Mouse (Mus musculus) thymus, postnatal 4 days (tissue): ENCODE data around the gene Otub1.
A peak's percentile ranks its signal among the peaks of the same experiment; 100 is the strongest.

Source experiments
- DNase-seq: peaks from one replicate; pipeline ENCODE4 v3.0.0; 2021

Otub1 gene

DNA sequence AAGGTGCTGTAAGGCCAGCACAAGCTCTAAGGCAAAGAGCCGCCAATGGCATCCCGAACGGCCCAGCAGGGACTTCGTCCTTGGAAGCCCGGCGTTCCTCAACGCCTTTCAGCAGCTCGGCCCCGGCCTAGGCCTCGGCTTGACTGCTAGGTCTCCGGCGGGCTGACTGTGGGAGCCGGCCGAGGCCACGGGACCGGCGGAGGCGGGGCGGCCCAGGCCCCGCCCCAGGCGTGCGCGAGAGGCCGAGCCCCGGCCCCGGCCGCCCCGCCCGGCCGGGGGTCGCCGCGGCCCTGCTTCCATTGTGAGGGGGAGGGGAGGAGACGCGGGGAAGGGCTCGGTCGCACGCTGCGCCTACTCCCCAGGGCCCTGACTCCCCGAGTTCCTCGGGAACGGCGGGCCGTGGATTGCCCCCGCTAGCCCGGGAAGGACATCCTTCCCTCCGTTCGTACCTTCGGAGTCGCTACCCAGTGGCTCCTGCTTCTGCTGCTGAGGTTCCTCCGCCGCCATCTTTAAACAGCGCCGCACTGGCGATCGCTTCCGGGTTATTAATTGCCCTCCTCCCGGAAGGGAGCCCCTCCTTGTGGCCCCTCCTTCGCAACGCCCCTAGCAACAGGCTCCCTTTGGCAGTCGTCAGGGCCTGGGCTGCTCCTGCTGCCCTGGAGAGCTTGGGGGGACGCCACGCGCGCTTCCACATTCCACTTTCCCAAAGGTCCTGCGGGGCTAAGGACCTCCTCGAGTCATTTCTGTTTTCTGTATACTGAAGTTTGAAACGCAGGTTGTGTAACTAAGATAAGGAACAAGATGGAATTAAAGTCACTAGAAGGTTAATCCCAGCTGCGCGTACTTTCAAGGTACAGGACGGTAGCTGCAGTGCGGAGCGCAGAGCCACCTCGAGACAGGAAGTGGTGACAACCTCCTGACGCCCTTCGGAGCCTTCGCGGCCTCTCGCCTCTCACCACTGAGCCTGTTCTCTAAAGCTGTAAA lies at the start of gene Otub1:
TSS of gene Otub1 (minus strand) at position 564 of the 984 bp plus-strand sequence.
- DNase-seq = peak; percentile 93

DNA sequence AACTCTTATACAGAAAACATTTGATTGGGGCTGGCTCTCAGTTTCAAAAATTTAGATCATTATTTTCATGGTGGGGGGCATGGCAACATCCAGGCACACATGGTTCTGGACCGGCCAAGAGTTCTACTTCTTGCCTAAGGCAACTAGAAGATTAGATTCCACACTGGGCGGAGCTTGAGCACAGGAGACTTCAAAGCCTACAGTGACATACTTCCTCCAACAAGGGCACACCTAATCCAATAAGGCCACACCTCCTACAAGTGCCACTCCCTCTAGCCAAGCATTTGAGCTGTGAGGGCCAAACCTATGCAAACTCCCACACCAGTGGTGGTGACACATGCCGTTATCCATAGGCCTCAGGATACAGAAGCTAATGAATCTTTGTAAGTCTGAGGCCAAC lies 39.9 kb upstream of the Otub1 start:
- DNase-seq = no peak

DNA sequence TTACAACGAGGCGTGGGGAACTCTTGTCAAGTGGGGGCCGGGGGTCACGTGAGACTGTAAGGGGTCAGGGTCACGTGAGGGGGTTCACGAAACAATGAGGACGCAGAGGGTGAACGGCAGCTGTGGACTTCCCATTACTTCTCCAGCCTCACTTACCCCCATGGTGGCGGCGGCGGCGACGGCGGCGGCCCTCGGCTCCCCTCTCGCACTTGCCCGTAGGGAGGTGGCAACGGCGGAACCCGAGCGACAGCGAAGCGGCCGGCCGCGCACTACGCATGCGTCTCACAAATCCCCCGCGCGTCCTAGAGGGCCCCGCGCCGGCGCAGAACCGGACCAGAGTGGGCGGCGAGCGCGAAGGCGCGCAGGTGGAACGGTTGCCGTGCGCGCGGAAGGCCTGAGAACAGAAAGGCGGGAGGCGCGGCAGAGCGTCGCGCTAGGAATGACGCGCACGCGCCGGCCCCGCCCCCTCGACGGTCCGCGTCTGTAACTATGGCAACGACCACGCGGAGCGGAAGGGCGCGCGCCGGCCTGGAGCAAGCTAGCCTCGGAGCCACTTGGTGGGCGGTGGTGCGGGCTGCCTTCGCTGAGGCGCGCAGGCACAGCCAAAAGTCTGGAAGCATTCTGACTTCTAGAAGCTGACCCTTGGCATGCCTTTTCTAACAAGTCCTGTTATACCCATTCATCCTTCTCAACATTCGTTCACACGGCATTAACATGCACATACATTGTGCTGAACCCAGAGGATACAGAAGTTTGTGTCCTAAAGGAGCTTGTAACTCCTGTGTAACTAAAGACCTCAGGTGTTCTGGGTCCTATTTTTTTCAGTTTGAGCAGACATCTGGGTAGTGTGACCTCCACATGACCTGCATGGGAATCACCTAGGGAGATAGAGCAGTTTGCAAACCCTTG lies 34.9 kb upstream of the Otub1 start, which contains the start of gene Naa40:
TSS of gene Naa40 (minus strand) at position 402 of the 909 bp plus-strand sequence.
- peak; percentile 98 for DNase-seq

DNA sequence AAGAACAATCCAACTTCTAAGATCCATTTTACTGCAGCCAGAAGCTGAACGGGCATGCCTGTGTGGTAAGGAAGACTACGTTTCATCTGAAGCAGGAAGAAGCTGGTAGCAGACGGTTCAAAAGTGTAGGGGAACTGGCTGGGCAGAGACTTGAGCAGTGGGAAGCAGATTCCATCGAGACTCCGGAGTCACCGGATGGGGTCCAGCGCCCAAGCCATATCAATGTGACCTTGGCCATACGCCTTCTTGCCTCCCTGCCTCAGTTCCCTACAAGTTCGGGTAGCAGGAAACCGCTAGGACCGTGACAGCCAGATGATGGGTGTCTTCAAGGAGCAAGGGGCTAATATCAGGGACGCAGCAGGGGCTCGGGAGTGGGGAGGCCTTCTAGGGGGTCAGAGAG lies 34.2 kb upstream of the Otub1 start:
- DNase-seq = no peak

DNA sequence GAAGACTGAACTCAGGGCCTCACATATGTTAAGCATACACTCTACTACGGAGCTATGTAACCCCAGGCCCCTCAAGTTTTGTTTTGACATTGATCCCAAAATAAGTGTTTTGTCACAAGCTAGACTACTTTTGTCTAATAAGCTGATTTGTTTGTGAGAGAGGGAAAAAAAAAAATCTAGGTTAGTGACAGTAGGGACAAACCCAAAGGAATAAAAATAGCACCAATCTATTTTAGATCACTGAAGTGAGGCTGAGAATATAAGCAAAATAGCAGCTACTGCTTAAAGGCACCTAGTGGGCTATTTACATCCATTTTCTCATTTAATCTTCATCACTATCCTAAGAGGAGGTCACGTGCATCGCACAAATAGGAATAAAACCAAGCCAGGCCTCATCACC lies 33.5 kb upstream of the Otub1 start:
- no peak for DNase-seq

DNA sequence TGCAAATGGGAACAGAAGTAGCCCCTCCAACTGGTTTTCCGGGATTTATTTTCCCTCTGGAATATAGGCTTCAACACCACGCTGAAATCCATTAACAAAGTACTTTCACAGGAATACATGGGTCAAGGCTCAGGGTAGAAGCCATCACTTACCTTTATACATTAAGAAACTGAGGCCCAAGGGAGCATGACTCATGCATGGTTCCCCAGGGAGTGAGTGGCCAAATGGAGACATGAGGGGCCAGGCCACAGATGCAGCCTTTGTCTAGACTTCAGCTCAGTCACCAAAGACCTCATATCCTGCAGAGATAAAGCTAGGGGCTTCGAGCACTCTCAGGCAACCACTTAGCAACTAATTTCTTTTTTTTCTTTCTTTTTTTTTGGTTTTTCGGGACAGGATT lies 30.6 kb upstream of the Otub1 start:
- no peak for DNase-seq

DNA sequence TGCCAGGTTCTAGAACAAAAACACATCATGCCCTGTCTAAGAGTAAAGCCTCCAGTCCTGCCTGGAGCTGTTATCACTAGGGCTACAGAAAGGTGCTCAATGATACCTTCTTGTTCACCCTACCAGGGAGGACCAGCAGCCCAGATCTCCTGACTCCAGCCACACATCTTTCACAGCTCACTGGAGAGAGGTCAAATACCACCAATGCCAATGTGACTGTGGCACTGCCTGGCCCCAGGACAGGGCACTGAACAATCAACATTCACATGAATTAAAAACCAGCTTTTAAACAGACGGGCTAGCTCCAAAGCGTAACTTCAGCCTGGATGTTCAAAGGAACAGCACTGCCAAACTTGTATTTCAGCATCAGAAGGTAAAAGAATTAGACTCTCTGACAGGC lies 29.9 kb upstream of the Otub1 start:
- DNase-seq = no peak

DNA sequence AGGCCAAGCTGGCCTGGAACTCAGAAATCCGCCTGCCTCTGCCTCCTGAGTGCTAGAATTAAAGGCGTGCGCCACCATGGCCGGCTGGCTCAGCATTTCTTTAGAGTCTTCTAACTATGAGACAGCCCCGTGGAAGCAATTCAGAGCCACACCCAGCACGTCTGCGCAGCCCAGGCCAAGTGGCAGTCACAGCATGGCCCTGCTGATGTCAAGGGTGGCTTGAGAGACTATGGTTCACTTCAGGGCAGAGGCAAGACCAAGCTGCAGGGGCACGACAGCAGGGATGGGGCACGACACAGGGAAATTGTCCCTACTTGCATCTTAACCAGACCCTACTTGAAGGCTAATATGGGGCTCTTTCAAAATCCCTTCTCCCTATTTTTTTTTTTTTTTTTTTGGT lies 29.3 kb upstream of the Otub1 start:
- no peak for DNase-seq

DNA sequence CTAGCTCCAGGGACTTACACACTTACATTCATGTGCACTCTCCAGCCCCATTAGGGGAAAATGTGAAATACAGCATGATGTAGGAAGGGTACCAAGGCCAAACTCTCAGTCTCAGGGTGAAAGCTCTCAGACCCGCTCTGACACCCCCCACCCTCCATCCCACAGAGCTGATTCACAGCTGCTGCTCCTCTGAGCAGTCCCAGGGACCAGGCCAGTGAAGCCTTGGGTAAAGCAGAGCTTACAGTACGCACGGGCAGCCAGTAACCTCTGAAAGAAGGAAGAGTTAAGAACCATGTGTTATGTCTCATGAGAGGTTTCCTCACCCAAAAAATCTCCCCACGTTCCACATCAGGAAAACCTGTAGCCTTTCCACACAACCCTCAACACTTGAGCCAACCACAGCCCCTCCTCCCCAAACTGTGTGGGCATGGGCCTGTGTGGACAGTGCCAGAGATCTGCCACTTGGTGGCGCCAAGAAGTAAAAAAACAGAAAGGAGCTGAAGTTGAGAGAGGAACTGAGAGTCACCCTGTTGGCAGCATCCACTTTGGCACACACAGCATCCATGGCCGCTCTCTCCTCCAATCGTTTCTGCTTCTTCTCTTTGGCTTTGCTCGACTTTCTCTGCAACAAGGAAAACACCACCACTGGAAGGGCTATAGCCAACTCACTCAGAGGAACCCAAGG lies 28.6 kb upstream of the Otub1 start:
- DNase-seq = peak; percentile 88

DNA sequence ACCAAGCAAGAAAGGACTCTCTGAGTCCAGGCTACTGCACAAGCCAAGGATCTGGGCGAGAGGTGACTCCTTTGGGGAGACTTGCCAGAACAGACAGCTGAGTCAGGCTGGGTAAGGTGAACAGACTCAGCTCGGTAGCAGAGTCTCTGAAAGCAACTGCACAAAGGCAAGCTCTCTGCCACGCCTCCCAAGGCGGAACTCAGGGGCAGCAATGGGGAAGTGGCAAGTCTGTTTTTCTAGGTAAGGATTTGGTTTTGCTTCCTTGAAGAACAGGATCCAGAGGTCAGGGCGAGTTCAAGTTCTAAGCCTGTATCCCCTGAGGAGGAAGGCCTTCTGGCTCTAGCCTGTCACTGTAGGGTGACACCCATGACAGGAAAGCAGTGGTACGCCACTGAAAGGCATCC lies 20.4 kb upstream of the Otub1 start:
- DNase-seq = no peak

DNA sequence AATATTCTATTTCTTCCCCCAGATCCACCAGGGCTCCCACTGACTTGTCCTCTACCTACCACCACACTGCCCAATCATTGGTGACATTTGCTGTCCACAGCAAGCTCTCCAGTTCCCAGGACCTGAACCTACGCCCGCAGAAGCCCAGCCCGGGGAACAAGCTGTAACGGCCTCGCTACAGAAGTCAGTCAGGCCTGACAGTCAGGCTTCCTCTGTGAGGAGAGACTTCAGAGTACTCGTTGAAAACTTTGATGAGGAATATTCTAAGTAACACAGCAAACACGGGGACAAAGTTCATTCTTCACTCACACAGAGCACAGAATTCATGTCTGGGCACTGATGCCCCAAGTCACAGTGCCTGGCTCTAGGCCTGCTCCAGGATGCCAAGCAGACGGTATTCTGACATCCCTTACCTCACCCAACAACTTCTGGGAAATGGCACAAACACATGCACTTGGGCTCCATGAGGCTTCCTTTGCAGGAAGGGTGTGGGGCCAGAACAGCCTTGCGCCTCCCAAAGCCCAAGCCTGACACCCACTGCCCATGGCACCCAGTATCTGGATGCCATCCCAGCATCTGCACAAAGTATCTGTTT lies 19.1 kb upstream of the Otub1 start:
- no peak for DNase-seq

DNA sequence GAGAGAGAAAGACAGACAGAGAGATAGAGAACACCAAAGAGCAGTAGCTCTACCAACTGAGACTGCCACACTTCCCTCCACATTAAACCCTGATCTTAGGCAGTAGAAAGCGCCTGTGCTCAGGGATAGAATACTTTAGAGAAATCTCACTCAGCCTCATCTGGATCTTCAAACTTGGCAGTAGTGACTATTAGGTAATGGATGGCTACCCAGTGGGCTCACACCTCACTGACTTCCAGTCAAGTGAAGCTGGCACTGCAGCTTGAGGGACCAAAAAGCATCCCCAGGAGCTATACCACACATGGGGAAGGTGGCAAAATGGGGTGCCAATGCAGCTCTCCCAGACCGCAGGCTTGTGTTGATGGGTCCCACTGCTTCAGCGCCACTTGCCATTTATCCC lies 18.1 kb upstream of the Otub1 start:
- DNase-seq = no peak

DNA sequence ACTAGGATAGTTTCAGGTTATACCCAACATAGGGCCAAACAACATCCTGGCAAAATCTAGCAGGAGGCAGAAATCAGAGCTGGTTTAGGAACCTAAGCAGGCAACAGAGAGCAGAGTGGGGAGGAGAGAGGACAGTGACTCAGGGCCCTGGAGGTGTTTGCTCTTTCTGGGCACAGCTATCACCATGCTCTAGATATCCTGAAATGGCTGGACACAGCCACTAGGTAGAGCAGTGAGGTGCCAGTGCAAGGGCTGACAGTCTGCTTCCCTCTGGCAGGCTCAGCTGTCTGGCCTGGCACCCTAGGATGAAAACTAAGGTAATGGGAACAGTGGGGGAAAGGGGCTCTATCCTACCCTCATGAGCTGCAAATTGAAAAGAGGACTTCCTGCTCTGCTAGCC lies 17.4 kb upstream of the Otub1 start:
- no peak for DNase-seq

DNA sequence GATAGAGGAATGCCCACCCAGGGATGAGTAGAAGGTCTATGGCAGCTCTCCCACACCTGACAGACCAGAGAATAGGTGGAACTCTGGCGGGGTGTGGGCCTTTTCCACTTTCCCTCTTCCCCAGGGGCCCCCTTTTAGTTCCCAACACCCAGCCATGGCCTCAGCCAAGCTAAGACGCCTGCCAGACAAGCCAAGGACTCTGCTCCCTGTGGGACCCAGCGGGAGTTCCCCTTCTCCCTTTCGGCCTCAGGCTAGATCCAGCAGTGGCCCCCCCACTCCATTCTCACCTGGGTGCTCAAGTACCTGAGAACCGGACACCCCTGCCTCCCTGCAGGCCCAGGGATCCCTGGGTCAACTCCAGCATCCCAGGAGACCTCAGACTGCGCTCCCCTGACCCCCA lies 16.1 kb upstream of the Otub1 start:
- no peak for DNase-seq

DNA sequence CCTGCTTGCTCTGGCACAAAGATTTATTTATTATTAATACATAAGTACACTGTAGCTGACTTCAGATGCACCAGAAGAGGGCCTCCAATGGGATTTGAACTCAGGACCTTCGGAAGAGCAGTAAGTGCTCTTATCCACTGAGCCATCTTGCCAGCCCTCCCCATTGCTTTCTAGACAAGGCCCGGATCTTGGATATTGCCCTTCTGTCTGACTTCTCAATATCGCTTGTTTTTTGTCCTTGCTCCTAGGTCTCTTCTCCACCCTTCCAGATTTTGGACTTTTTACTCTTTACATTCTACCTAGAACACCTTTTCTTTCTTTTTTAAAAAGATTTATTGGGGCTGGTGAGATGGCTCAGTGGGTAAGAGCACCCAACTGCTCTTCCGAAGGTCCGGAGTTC lies 12.6 kb upstream of the Otub1 start:
- no peak for DNase-seq

DNA sequence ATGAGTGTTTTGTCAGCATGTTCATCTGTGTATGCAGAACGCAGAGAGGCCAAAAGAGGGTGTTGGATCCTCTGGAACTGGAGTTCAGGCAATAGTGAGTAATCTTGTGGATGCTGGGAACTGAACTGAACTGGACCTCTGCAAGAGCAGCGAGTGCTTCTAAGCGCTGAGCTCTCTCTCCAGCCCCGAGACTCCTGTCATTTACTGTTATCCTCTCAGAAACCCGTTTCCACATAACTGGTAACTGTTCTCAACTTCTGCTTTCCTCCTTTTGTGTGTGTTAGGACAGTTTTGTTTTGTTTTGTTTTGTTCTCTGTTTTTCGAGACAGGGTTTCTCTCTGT lies 11.8 kb upstream of the Otub1 start:
- DNase-seq = no peak

DNA sequence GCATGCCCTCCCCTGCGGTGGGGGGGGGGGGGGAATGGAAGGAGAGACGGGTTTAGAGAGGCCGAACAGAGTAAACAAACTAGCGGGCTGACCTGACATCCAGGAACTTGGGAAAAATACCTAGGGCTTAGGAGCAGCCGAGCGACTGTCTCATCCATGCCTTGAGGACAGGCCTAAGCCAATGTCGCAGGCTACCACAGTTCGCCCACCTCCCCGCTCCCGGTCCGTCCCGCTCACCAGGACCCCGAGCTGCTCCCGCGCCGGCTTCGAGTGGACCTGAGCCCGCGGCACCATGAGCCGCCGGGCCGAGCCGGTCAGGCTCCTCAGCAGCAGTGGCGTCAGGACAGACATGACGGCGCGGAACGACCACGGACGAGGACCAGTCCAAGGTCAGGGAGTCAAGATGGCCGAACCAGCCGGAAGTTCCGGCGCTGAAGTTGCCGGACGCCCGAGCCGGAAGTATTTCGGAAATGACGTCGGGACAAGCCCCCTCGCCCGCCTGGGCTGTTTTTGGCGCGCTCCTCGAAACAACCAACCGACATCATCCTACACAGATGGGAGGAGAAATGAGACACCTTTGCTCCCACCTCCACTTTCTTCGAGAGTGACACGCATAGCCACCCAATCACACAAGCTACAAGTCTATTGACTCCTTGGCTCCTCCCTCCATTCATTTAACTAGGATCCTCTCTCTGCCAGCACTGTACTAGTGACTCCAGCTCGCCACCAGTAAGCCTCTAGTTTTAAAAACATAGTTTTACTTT lies 11.2 kb upstream of the Otub1 start, which contains the start of gene Cox8a:
TSS of gene Cox8a (minus strand) at position 455 of the 764 bp plus-strand sequence.
- peak; percentile 88 for DNase-seq

DNA sequence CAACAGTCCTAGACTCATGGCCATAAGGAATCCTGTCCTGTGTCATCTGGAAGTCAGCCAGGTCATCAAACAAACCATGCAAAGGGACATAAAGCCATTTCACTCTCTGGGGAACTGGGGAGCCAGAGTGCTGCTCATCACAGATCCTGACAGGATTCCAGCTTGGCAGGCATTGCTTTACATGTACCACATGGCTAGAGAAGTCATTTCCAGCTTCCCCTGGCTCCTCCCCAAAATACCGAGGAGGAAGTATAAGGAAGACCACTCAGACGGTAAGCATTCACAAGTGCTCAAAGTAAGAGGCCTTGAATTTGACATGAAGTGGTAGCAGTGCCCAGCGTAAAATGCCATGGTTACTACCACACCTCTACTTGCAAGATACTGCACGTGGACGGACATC lies 8.4 kb upstream of the Otub1 start:
- DNase-seq = no peak

DNA sequence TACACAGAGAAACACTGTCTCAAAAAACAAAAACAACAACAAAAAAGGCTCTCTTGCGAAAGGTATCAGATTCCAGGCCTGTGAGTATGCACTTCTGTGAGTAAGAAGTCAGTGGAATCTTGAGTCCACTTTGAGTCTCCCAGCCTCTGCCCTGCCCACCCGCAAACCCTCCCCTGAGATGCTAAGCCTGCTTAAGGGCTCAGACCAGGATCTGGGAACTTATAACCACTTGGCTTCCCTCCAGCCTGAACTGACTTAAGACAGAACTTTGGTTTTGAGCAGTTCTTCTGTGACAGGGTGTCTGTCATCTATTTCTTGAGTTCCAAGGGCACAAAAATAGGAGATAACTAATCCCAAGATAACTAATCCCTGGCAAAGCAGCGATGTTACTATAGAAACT lies 6.9 kb upstream of the Otub1 start:
- no peak for DNase-seq

DNA sequence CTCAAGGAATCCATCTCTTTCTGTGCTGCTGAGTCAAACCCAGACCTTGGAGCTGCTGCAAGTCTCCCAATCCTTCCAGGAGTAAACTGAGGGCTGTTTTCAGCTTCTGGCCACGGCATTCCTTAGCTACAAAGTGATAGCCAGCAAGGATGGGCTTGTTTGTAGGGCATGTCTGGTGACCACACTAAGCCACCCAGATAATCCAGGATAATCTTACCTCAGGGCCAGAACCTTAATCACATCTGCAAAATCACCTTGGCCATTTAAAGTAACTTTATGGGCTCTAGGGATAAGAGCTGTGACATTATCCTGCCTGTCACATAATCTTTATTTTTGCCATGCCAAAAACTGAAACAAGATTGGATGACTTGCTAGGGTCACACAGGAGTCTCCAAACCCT lies 6.1 kb upstream of the Otub1 start:
- no peak for DNase-seq

DNA sequence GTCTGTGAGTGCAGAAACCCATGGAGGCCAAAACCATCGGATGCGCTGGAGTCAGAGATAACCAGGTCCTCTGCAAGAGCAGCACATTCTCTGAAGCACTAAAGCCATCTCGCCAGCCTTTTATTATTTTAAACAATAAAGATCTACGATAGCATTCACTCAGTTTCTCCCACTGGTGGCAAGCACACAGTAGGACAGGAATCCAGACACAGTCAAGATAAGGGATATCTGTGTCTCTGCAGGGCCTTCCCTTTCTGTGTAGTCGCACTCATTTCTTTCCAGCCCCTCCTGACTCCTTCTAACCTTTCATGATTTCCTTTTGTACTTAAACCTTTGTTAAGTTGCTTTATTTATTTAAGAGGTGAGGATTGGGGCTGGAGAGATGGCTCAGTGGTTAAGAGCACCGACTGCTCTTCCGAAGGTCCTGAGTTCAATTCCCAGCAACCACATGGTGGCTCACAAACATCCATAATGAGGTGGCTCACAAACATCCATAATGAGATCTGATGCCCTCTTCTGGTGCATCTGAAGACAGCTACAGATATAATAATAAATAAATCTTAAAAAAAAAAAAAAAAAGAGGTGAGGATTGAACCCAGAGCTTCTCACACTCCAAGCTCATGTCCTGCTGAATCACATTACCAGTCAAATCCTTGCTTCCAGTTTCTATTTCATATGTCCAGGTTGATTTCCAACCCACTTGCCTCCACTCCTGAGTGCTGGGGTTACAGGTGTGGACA lies 4.0 kb upstream of the Otub1 start:
- DNase-seq = no peak
